Mouse (Mus musculus) MEL (cell line): ENCODE measurements around the gene Dcakd.

Experiments
- CHD2 ChIP-seq: IDR thresholded peaks from 2 replicates; pipeline ENCODE4 v1.6.1; 2011; ENCODE audit warnings: low read length, improper control_type of control experiment
- CTCF ChIP-seq, 3 experiments: IDR thresholded peaks in 2 of 3; conservative IDR thresholded peaks in 1 of 3; 2 replicates each; pipeline ENCODE4 v1.5.1; 2011 to 2012; ENCODE audit warnings: low read length in 3 of 3, low read depth in 2 of 3, mild to moderate bottlenecking in 2 of 3, improper control_type of control experiment in 1 of 3, inconsistent platforms in 1 of 3, mixed read lengths in 1 of 3, moderate library complexity in 1 of 3; ENCODE audit not compliant: control insufficient read depth in 1 of 3, insufficient read depth in 1 of 3, poor library complexity in 1 of 3, severe bottlenecking in 1 of 3
- ELF1 ChIP-seq: IDR thresholded peaks from 2 replicates; pipeline ENCODE4 v1.6.1; 2014; ENCODE audit warnings: low read depth, mild to moderate bottlenecking, inconsistent platforms, low read length, improper control_type of control experiment, moderate library complexity
- EP300 ChIP-seq, 2 experiments: IDR thresholded peaks; 2 replicates each; pipeline ENCODE4 v1.6.1; 2011; ENCODE audit warnings: improper control_type of control experiment in 2 of 2, low read length in 2 of 2, low read depth in 1 of 2, mild to moderate bottlenecking in 1 of 2
- HCFC1 ChIP-seq: IDR thresholded peaks from 2 replicates; pipeline ENCODE4 v1.6.1; 2012; ENCODE audit warnings: low read depth, mild to moderate bottlenecking, inconsistent platforms, low read length, improper control_type of control experiment, moderate library complexity
- MAX ChIP-seq: IDR thresholded peaks from 2 replicates; pipeline ENCODE4 v1.6.1; 2011; ENCODE audit warnings: low read length, improper control_type of control experiment
- MAZ ChIP-seq: IDR thresholded peaks from 2 replicates; pipeline ENCODE4 v1.6.1; 2012; ENCODE audit warnings: low read depth, mild to moderate bottlenecking, inconsistent platforms, low read length, improper control_type of control experiment
- POLR2AphosphoS5 ChIP-seq: IDR thresholded peaks from 2 replicates; pipeline ENCODE4 v1.6.1; 2012; ENCODE audit warnings: low read depth, borderline replicate concordance, mild to moderate bottlenecking, inconsistent platforms, low read length, moderate library complexity, mixed read lengths
- SIN3A ChIP-seq: IDR thresholded peaks from 2 replicates; pipeline ENCODE4 v1.6.1; 2012; ENCODE audit warnings: low read length, improper control_type of control experiment, inconsistent platforms
- USF1 ChIP-seq: IDR thresholded peaks from 2 replicates; pipeline ENCODE4 v1.6.1; 2014; ENCODE audit warnings: low read depth, mild to moderate bottlenecking, inconsistent platforms, low read length, improper control_type of control experiment, moderate library complexity
- ZMIZ1 ChIP-seq: IDR thresholded peaks from 2 replicates; pipeline ENCODE4 v1.6.1; 2012; ENCODE audit warnings: low read depth, mild to moderate bottlenecking, inconsistent platforms, low read length, improper control_type of control experiment, moderate library complexity

DNA sequence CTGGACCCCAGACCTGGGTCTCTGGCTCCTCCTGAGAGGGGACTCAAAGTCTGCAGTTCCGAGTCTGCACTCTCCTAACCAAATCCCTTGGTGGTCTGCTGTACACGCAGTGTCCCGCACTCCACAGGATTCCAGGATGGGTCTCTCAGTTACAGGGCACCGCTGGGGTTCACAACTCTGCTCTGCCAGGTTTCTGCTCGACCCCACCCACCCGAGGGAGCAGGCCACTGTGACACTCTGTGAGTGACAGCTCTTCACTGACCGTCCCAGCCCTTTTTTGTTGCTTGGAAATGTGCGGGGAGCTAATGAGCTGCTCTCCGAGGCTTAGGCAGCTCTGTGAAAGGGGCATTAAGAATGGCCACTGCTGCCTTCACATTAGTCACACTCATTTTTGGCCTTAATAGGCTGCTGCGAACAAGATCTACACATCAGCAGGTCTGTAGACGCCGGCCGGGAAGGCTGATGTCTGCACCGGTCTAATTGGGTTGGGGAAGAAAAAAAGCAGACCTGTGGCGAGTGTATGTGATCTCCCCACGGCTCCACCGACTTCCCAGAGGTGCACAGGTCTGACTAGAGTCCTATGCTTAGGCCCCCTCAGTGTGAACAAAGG is 34.6 kb downstream of the Dcakd start:
- TF ChIP-seq HCFC1 (no peak), CTCF (IDR thresholded peaks at IDR 0.05 in 2 of 3, conservative IDR thresholded peaks at IDR 0.05 in 1 of 3; ENCODE audit: control insufficient read depth in 1 of 3, insufficient read depth in 1 of 3, low read depth in 2 of 3, low read length in 3 of 3, poor library complexity in 1 of 3, severe bottlenecking in 1 of 3) (no peak; a peak in 1 of 6 replicates), CHD2 (no peak), POLR2AphosphoS5 (no peak), EP300 (IDR thresholded peaks at IDR 0.05; ENCODE audit: low read depth in 1 of 2, low read length in 2 of 2) (no peak), USF1 (no peak), MAZ (no peak), MAX (no peak), ZMIZ1 (no peak), ELF1 (no peak), SIN3A (no peak)
